Mouse (Mus musculus) adrenal gland (tissue): ENCODE results near the gene Gtf2i.

Experiments used
- intact Hi-C: fragments of 180-260 bp; cut with DNase I; formaldehyde crosslinking; loops from one replicate; pipeline ENCODE4 v1.15.1; 2025

The Gtf2i gene

GRCm38 (mm10) chr5:134248608-134249244 lies 65.8 kb downstream of the Gtf2i start:
- intact Hi-C loops, result no loop called here

- intact Hi-C loops, result no loop called here
These were observed 68.4 kb downstream of the Gtf2i start for GRCm38 (mm10) chr5:134246146-134246545.

GRCm38 (mm10) chr5:134244890-134245289 lies 69.7 kb downstream of the Gtf2i start:
- intact Hi-C loops, result no loop called here

GRCm38 (mm10) chr5:134243661-134244436 lies 70.7 kb downstream of the Gtf2i start:
- intact Hi-C loops, result no loop called here

GRCm38 (mm10) chr5:134241831-134242230 lies 72.7 kb downstream of the Gtf2i start:
- intact Hi-C loops, result no loop called here

- intact Hi-C loops, result no loop called here
These were observed 76.4 kb downstream of the Gtf2i start for GRCm38 (mm10) chr5:134237936-134238760.

GRCm38 (mm10) chr5:134237508-134237907 lies 77.1 kb downstream of the Gtf2i start:
- intact Hi-C loops, result no loop called here

GRCm38 (mm10) chr5:134236796-134237195 lies 77.8 kb downstream of the Gtf2i start:
- intact Hi-C loops, result no loop called here

- intact Hi-C loops, result no loop called here
These were observed 78.3 kb downstream of the Gtf2i start for GRCm38 (mm10) chr5:134236241-134236640.

GRCm38 (mm10) chr5:134235111-134235510 lies 79.4 kb downstream of the Gtf2i start:
- intact Hi-C loops, result no loop called here

- intact Hi-C loops, result loop anchor here (5.0 kb wide), 1 partner anchor 42 kb away; no protein-coding TSS in a partner anchor
These were observed 80.4 kb downstream of the Gtf2i start for GRCm38 (mm10) chr5:134234205-134234604.

- intact Hi-C loops, result loop anchor here (5.0 kb wide), 1 partner anchor 41 kb away; no protein-coding TSS in a partner anchor
These were observed 81.3 kb downstream of the Gtf2i start for GRCm38 (mm10) chr5:134233244-134233651.

GRCm38 (mm10) chr5:134232568-134232967 lies 82.0 kb downstream of the Gtf2i start:
- intact Hi-C loops, result loop anchor here (5.0 kb wide), 1 partner anchor 40 kb away; no protein-coding TSS in a partner anchor

GRCm38 (mm10) chr5:134232111-134232510 lies 82.4 kb downstream of the Gtf2i start:
- intact Hi-C loops, result loop anchor here (5.0 kb wide), 1 partner anchor 40 kb away; no protein-coding TSS in a partner anchor

- intact Hi-C loops, result loop anchor here (5.0 kb wide), 1 partner anchor 39 kb away; no protein-coding TSS in a partner anchor
These were observed 83.2 kb downstream of the Gtf2i start for GRCm38 (mm10) chr5:134231376-134231775.

- intact Hi-C loops, result no loop called here
These were observed 85.2 kb downstream of the Gtf2i start, which contains the start of gene Ncf1 for GRCm38 (mm10) chr5:134229391-134229790. Gene Ncf1 (minus strand): TSS chr5:134229625.

- intact Hi-C loops, result no loop called here
These were observed 86.3 kb downstream of the Gtf2i start for GRCm38 (mm10) chr5:134228249-134228638.

- intact Hi-C loops, result no loop called here
These were observed 86.8 kb downstream of the Gtf2i start for GRCm38 (mm10) chr5:134227574-134228248.

- intact Hi-C loops, result no loop called here
These were observed 87.6 kb downstream of the Gtf2i start for GRCm38 (mm10) chr5:134226946-134227345.

GRCm38 (mm10) chr5:134225110-134225901 lies 89.3 kb downstream of the Gtf2i start:
- intact Hi-C loops, result no loop called here
